Mouse (Mus musculus): Measurements from ENCODE around the gene Unc119b.
"Not testable (repeated sequence)": the region's sequence is repeated elsewhere in the genome, so short reads cannot be mapped to it uniquely, and the experiment has no call there.

Unc119b gene

DNA sequence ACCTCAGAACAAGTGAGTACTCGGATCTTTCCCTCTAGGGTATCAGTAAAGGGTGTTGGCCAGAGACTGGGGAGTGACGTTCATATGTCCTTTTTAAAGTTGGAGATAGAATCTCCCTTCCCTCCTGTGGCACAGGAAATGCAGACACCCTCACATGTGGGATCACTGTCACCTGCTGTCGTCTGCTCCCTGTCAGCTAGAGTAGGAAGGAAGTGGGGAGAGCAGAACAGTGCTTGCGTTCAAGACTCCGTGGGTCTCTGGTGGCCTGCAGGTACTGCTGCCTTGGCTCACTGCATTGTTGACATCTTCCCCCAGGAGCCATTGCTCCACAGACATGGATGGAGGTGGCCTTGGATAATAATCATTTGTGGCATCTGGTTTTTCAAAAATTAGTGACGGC lies 51.3 kb downstream of the Unc119b start:
- DNase-seq = no peak

DNA sequence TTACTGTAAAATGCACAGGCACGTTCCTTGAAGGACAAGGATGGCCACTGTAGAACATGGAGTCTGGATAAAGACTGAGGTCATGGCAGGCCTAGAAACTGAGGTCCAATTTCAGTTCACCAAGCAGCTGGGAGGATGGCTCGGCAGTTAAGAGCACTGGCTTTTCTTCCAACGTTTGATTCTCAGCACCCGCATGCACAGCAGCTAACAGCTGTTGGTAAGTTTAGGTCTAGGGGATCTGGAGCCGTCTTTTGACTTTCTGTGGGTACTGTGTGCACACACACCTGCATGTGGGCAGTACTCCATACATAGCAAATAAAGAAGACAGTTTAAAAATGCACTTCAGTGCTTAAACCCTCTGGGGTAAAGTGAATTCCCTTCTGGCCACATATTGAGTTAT lies 53.1 kb downstream of the Unc119b start:
- no peak for DNase-seq

DNA sequence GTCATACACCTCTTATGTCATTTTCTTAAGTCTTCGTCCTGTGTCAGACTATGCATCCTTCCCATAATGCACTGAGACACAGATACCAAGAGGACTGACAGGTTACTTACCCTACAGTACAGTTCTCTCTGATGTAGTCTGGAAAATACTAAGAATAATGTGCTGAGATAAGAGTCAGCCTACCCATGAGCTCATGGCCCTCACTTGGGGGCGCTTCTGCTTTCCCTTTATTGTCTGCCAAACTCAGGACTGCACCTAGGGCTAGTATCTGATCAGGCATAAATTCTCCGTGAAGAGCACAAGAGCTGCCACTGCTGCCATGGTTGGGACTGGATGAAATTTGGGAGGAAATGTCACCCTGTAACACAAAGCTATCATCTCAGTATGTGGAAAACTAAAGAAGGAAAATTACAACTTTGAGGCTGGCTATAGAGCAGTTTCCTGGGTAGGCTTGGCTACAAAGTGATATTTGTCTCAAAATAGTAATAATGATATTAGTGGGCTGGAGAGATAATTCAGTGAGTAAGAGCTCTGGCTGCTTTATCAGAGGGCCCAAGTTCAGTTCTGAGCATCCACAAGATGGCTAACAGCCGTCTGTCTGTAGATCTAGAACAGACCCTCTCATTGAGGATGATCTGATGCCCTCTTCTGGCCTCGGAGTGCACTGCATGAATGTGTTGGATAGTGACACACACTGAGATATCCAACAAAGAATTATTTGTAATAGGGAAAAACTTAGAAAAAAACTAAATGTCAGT lies 58.5 kb downstream of the Unc119b start:
- DNase-seq = peak; percentile 41

DNA sequence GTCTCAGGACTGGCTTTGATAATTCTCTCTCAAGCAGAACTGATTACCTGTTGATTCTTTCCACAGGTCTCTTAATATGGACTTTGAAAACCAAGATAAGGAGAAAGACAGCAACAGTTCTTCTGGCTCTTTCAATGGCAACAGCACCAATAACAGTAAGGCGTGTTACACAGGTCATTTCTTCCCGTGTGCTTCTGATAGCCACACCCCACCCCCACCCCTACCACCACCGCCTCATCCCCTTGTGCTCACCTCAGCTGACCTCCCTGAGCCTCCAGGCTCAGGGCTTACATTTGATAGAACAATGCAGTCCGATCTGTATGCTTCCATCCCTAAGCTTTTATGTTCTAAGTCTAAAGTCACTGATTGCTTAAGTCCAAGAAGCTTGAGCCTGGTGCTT lies 60.0 kb downstream of the Unc119b start:
- no peak for DNase-seq

DNA sequence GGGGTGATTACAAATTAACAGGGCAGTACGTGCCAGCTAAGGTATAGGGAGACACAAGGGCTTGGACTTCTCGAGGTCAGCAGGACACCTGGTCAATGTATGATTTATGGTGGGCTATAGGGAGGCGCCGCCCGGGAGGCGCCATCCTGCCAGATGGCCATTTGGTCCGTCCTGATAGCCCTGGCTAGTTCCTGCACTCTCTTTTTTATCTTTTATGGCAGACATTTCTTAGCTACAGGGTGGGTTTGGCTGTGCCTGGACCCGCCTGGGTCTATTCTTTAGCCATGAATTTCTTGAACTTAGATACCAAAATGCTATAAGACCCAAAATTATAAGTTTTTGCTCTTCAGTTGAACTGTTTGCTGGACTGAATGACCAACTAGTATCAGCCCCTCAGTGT lies 61.5 kb downstream of the Unc119b start:
- not testable (repeated sequence) for DNase-seq

Data from cerebellum, adult 9-11 months (tissue).